Mouse (Mus musculus): ENCODE data around the gene BC025446. TPM values are rescaled to one million over a fixed set of nuclear protein-coding genes. Genes with fewer than 3 reads are reported as not detected.

The BC025446 gene
- polyA plus RNA-seq, 1 experiment from 2014 or later, result 22.6 TPM

GRCm38 (mm10) chr15:75242756-75243640 lies 26.8 kb downstream of the BC025446 start:
- Histone ChIP-seq H3K27ac (ENCODE audit: low read length) (peak overlapping the region; percentile 27; the same call in 1 of the 2 replicates), H3K9me3 (ENCODE audit: low read length) (no peaks in the 10 kb centered on the region), H3K9ac (replicated peaks; ENCODE audit: low read length) (no peak overlapping the region), H3K4me2 (replicated peaks; ENCODE audit: low read depth, low read length) (no peak overlapping the region), H3K4me1 (ENCODE audit: insufficient read depth, low read length) (no peaks in the 10 kb centered on the region), H3K4me3 (ENCODE audit: low read length) (no peak overlapping the region), H3K36me3 (ENCODE audit: insufficient read depth, low read length) (no peaks in the 10 kb centered on the region), H3K27me3 (ENCODE audit: insufficient read depth, low read length) (no peaks in the 10 kb centered on the region)
- 70% methylated on average over 3 of the region's 3 CpGs for WGBS
- ATAC-seq (ENCODE audit: low FRiP score, low TSS enrichment), result no peak

- no peak for ATAC-seq (ENCODE audit: low FRiP score, low TSS enrichment)
- 85% methylated on average over 3 of the region's 3 CpGs for WGBS
Measured at GRCm38 (mm10) chr15:75254671-75255070, 38.5 kb downstream of the BC025446 start.

DNA sequence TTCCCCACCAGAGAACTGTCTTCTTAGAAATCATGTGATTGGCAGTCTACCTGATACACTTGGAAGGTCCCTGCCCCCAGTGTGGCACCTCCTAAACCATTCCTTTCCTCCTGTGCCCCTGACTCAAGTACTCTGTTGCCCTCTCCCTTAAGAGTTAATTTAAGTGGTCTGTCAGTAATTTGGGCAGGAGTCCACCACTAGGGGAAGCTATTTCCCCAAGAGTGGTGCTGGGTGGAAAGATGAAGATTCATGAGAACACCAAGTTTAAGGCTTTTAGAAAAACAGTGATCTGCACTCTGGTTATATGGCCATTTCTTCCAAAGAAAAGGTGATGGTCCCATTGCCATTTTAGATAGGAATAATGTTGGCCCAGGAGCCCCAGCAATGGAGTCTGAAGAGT lies 49.7 kb downstream of the BC025446 start:
- Histone ChIP-seq H3K4me2 (replicated peaks; ENCODE audit: low read depth, low read length) (no peak overlapping the region), H3K9ac (replicated peaks; ENCODE audit: low read length) (no peak overlapping the region), H3K27ac (ENCODE audit: low read length) (no peak overlapping the region), H3K9me3 (ENCODE audit: low read length) (no peaks in the 10 kb centered on the region), H3K27me3 (ENCODE audit: insufficient read depth, low read length) (no peaks in the 10 kb centered on the region), H3K4me1 (ENCODE audit: insufficient read depth, low read length) (no peaks in the 10 kb centered on the region), H3K36me3 (ENCODE audit: insufficient read depth, low read length) (no peaks in the 10 kb centered on the region), H3K4me3 (ENCODE audit: low read length) (no peak overlapping the region)
- no peak for ATAC-seq (ENCODE audit: low FRiP score, low TSS enrichment)

More at GRCm38 (mm10) chr15:75254671-75255070, 38.5 kb downstream of the BC025446 start:
- Histone ChIP-seq H3K27ac (ENCODE audit: low read length) (no peak overlapping the region), H3K9me3 (ENCODE audit: low read length) (no peaks in the 10 kb centered on the region), H3K27me3 (ENCODE audit: insufficient read depth, low read length) (no peaks in the 10 kb centered on the region), H3K36me3 (ENCODE audit: insufficient read depth, low read length) (no peaks in the 10 kb centered on the region), H3K4me2 (replicated peaks; ENCODE audit: low read depth, low read length) (no peak overlapping the region), H3K4me3 (ENCODE audit: low read length) (no peak overlapping the region), H3K9ac (replicated peaks; ENCODE audit: low read length) (no peak overlapping the region), H3K4me1 (ENCODE audit: insufficient read depth, low read length) (no peaks in the 10 kb centered on the region)

- H3K9ac ChIP-seq (replicated peaks; ENCODE audit: low read length), result no peak overlapping the region
- no peaks in the 10 kb centered on the region for H3K36me3 ChIP-seq (ENCODE audit: insufficient read depth, low read length)
- ATAC-seq (ENCODE audit: low FRiP score, low TSS enrichment), result no peak
- H3K4me1 ChIP-seq (ENCODE audit: insufficient read depth, low read length), result no peaks in the 10 kb centered on the region
- 78% methylated on average over 1 of the region's 1 CpGs for WGBS
- H3K4me3 ChIP-seq (ENCODE audit: low read length), result no peak overlapping the region
- H3K27me3 ChIP-seq (ENCODE audit: insufficient read depth, low read length), result no peaks in the 10 kb centered on the region
- H3K4me2 ChIP-seq (replicated peaks; ENCODE audit: low read depth, low read length), result no peak overlapping the region
- no peak overlapping the region for H3K27ac ChIP-seq (ENCODE audit: low read length)
- no peaks in the 10 kb centered on the region for H3K9me3 ChIP-seq (ENCODE audit: low read length)
Measured at GRCm38 (mm10) chr15:75266626-75267025, 50.5 kb downstream of the BC025446 start.

DNA sequence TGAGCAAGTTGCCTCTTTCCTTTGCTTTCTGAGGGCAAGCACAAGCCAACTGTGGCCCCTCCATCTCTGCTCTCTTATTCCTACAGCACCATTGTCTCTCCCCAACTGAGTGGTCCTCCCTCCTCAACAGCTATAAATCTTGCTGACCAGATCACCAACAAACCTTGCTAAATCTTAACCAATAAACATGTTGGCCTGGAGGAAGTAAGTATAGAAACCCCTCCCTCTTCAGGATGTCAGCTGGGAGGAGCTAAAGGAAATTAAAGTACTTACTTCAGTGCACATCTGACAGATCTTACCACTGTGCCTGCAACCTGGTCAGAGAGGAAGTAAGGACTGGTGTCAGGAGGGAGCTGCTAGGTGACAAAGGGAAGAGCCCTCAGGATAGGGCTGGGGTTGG lies 51.9 kb downstream of the BC025446 start, which contains the start of gene Ly6f:
TSS of gene Ly6f (plus strand) at position 301 of the 400 bp plus-strand sequence.
- Histone ChIP-seq H3K4me1 (ENCODE audit: insufficient read depth, low read length) (no peaks in the 10 kb centered on the region), H3K27ac (ENCODE audit: low read length) (no peak within 1 kb of the TSS), H3K27me3 (ENCODE audit: insufficient read depth, low read length) (no peaks in the 10 kb centered on the region), H3K36me3 (ENCODE audit: insufficient read depth, low read length) (no peaks in the 10 kb centered on the region), H3K9ac (replicated peaks; ENCODE audit: low read length) (no peak within 1 kb of the TSS), H3K4me3 (ENCODE audit: low read length) (no peak within 1 kb of the TSS), H3K4me2 (replicated peaks; ENCODE audit: low read depth, low read length) (no peak within 1 kb of the TSS), H3K9me3 (ENCODE audit: low read length) (no peaks in the 10 kb centered on the region)
- ATAC-seq (ENCODE audit: low FRiP score, low TSS enrichment), result no peak

DNA sequence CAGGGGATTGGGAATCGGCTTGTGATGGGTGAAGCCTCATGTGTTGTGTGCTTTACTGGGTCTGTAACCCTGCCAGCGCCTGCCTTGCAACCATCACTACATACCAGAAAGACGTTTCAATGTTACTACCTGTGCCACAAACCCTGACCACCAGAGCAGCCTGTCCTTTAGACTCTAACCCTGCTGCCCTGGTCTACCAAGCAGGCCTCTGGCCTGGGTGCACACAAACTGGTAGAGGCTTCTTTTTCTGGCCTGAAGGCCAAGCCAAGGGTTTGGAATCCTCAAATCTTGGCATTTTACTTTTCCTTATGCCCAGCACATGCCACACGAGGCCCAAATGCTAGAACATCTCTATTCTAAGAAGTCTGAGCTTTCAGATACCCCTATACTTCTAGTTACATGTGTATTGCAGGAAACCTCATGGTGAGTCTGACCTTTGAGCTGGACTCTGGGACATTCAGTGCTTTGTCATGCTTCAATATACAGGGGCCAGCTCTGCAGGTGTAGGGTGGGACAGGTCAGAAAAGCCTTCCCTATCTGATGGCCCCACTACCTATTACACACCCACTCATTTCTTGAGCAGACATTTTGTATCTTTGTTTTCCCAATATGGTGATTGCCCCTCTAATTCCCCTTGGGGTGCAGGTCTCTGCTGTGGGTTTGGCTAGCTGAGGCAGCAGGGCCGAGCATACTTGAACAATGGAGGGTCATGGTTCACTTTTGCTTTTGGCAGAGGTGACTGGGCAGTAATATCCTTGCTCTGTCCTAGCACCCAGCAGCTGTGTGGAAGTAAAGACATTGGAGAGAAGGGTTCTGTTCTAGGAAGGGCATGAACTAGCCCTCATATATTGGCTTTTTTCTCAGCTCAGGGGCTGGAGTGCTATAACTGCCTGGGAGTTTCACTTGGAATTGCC lies 53.0 kb downstream of the BC025446 start:
- no peak overlapping the region for H3K9ac ChIP-seq (replicated peaks; ENCODE audit: low read length)
- ATAC-seq (ENCODE audit: low FRiP score, low TSS enrichment), result no peak
- H3K36me3 ChIP-seq (ENCODE audit: insufficient read depth, low read length), result no peaks in the 10 kb centered on the region
- no peaks in the 10 kb centered on the region for H3K9me3 ChIP-seq (ENCODE audit: low read length)
- 81% methylated on average over 5 of the region's 5 CpGs for WGBS
- H3K4me2 ChIP-seq (replicated peaks; ENCODE audit: low read depth, low read length), result no peak overlapping the region
- H3K4me1 ChIP-seq (ENCODE audit: insufficient read depth, low read length), result no peaks in the 10 kb centered on the region
- H3K4me3 ChIP-seq (ENCODE audit: low read length), result no peak overlapping the region
- H3K27ac ChIP-seq (ENCODE audit: low read length), result no peak overlapping the region
- H3K27me3 ChIP-seq (ENCODE audit: insufficient read depth, low read length), result no peaks in the 10 kb centered on the region

DNA sequence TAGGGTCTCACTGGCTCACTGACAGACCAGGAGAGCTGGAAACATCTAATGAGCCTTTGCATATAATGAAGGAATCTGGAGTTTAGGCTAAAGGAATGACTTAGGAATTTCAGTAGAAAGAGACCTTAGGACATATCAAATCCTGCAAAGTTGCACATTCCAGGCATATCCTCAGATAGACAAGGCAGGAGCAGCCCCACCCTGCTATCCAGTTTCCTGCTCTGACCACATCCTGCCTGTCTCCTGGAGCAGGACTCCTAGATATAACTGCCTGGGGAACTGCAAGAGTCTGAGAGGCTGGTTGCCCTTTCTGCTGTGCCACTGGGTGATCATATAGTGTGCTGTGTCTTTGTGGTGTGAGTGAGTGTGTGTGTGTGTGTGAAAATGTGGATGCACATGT lies 54.0 kb downstream of the BC025446 start:
- Histone ChIP-seq H3K27me3 (ENCODE audit: insufficient read depth, low read length) (no peaks in the 10 kb centered on the region), H3K27ac (ENCODE audit: low read length) (no peak overlapping the region), H3K4me3 (ENCODE audit: low read length) (no peak overlapping the region), H3K36me3 (ENCODE audit: insufficient read depth, low read length) (no peaks in the 10 kb centered on the region), H3K4me1 (ENCODE audit: insufficient read depth, low read length) (no peaks in the 10 kb centered on the region), H3K9me3 (ENCODE audit: low read length) (no peaks in the 10 kb centered on the region), H3K9ac (replicated peaks; ENCODE audit: low read length) (no peak overlapping the region), H3K4me2 (replicated peaks; ENCODE audit: low read depth, low read length) (no peak overlapping the region)
- no peak for ATAC-seq (ENCODE audit: low FRiP score, low TSS enrichment)

DNA sequence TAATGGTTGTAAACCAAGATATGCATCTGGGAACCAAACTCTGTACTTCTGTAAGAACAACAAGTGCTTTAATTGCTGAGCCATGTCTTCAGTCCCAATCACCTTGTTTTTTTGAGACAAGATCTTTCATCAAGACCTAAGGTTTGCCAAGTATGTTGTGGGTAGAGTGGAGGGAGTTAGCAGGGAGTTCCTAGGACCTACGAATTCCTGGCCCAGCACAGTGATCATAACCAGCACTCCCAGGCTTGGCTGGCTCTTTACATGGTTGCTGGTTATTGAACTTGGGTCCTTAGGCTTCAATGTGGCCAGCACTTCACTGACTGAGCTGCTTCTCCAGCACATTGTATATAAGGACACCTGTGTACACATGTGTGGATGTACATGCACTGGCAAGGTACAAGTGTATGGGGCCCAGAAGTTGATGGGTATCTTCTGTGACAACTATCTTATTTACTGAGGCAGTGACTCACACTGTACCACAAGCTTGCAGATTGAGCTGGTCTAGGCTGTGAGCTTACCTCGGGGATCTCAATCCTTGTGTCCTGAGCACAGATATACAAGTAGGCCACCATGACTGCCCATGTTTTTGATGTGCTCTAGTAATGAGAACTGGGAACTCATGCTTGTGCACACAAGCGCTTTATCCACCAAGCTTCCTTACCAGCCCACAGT lies 54.7 kb downstream of the BC025446 start:
- Histone ChIP-seq H3K9ac (replicated peaks; ENCODE audit: low read length) (no peak overlapping the region), H3K36me3 (ENCODE audit: insufficient read depth, low read length) (no peaks in the 10 kb centered on the region), H3K27ac (ENCODE audit: low read length) (no peak overlapping the region), H3K4me1 (ENCODE audit: insufficient read depth, low read length) (no peaks in the 10 kb centered on the region), H3K4me2 (replicated peaks; ENCODE audit: low read depth, low read length) (no peak overlapping the region), H3K27me3 (ENCODE audit: insufficient read depth, low read length) (no peaks in the 10 kb centered on the region), H3K4me3 (ENCODE audit: low read length) (no peak overlapping the region), H3K9me3 (ENCODE audit: low read length) (no peaks in the 10 kb centered on the region)
- ATAC-seq (ENCODE audit: low FRiP score, low TSS enrichment), result no peak
- 81% methylated on average over 3 of the region's 3 CpGs for WGBS

GRCm38 (mm10) chr15:75271426-75271825 lies 55.2 kb downstream of the BC025446 start:
- Histone ChIP-seq H3K9me3 (ENCODE audit: low read length) (no peaks in the 10 kb centered on the region), H3K27ac (ENCODE audit: low read length) (no peak overlapping the region), H3K27me3 (ENCODE audit: insufficient read depth, low read length) (no peaks in the 10 kb centered on the region), H3K36me3 (ENCODE audit: insufficient read depth, low read length) (no peaks in the 10 kb centered on the region), H3K4me1 (ENCODE audit: insufficient read depth, low read length) (no peaks in the 10 kb centered on the region), H3K9ac (replicated peaks; ENCODE audit: low read length) (no peak overlapping the region), H3K4me2 (replicated peaks; ENCODE audit: low read depth, low read length) (no peak overlapping the region), H3K4me3 (ENCODE audit: low read length) (no peak overlapping the region)
- ATAC-seq (ENCODE audit: low FRiP score, low TSS enrichment), result no peak
- WGBS, result 70% methylated on average over 1 of the region's 1 CpGs
